Mouse (Mus musculus): ENCODE results near the gene St6galnac5.

Gene St6galnac5

DNA sequence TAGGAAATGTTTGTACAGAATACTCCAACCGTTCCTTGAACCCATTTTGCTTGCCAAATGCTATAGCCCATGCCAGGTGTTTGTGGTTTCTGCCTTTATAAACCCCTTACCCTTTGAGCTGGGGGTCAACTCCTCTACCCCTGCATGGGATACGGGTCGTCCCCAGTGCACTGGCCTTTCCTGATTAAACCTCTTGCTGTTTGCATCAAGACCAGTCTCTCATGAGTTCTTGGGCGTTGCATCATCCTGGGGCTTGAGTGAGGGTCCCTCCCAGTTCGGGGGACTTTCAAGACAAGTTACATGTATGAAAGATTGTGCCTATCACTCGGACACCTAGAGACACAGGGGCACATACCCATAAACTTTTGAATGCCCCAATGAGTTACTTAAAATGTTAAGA lies 67.7 kb downstream of the St6galnac5 start:
- DNase-seq (ENCODE audit: low read depth, low spot score): no peak

DNA sequence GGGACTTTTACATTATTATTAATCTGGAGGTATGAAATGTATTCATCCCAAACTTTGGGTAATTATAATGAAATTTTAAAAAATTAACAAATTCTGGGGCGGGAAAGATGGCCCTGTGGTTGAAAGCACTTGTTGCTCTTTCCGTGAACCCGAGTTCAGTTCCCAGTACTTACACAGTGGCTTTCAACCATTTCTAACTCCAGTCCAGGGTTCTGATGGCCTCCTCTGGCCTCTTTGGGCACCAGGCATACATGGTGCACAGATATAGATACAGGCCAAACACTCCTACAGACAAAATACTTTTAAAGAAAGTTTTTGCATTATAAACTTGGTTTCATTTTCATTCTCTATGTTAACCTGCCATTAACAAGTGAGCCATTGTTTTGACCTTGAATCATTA lies 68.4 kb downstream of the St6galnac5 start:
- no peak for DNase-seq (ENCODE audit: low read depth, low spot score)

DNA sequence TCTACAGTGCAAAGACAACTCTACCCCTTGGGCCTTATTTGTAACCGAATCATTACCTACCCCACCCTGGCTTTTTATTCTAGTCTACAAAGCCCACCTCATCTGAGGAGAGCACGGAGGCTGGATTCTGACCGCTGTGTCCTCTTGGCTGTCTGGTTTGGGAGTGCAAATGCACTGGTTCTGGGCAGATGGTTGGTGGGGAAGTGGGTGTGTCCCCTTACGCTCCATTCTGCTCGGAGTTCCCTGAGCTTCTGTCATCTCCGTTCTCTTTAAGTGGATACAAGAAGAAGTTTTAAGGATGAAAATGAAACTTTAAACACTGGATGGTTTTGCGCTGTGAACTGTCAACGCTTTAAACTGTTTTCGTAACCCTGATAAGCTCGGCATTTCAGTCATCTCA lies 68.9 kb downstream of the St6galnac5 start:
- DNase-seq (ENCODE audit: low read depth, low spot score): peak; percentile 39

DNA sequence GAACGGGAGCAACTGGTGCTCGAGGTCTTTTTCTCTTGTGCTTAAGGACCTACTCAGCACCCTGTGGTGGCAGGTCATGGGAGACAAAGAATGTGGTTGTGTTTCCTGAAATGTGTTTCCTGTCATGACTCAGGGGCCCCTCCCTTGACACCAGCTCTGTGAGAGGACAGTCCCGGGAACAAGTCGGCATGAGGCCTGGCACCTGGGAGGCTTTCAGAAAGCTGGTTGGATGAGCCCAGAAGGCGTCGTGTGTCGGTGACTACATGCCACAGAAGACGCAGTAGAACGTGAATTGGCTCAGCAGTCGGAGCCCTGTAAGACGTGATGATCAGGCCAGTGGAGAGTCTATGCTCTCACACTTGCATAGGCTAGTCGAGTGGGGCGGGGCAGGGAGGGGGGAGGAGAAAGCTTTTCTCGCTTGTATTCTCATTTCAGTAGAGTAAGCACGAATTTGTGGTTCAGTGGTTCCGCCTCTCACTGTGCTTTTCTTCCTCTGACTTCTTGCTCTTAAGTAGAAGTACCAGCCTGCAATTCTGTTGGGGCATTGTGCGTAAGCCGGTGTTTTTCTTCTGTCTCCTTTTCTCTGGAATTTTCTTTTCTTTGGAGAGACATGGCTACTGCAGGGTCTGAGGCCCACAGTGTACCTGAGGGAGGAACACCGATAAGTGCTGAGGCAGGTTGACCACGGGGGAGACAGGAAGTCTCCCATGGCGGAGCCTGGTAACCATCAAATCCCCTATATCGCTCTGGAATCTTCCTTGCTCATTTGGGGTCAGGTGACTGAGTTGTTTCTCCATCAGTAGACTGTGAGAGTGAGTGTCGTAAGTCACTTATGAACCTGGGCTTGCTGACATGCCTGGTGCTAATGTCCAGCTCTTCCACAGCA lies 69.6 kb downstream of the St6galnac5 start:
- peak; percentile 92 for DNase-seq (ENCODE audit: low read depth, low spot score)

DNA sequence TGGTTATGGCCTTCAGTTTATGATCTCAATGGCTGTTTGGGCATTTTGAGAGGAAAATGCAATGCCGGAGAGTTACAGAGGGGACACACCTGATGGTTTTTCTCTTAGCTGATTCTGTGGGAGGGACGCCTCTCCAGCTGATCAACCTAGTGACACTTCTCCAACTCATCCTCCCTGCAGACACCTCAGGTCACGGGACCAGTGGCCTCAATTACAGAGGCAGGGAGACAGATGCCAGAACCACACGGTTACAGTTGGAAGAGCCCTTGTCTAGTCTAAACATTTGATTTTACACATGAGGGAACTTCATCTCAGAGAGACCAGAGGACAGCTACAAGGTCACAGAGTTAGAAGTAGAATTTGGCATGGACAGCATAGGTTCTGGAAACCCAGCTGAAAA lies 70.5 kb downstream of the St6galnac5 start:
- DNase-seq (ENCODE audit: low read depth, low spot score): no peak

DNA sequence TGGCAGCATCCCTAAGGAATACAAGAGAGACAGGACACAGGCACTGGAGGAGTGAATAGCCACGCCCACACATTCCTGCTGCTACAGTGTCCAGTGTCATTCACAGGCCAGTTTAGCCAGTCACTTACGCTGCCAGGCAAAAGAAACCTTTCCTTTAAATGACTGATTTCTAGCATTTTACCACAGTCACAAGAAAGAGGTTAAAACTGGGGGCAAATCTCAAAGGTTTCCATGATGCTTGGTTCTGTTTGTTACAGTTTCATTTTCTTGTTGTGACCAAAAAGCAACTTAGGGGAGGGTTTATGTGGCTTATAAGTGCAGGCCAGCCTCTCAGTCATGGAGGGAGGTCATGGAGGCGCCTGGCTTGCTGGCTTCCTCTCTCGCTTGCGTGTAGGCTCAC lies 74.4 kb downstream of the St6galnac5 start:
- no peak for DNase-seq (ENCODE audit: low read depth, low spot score)

DNA sequence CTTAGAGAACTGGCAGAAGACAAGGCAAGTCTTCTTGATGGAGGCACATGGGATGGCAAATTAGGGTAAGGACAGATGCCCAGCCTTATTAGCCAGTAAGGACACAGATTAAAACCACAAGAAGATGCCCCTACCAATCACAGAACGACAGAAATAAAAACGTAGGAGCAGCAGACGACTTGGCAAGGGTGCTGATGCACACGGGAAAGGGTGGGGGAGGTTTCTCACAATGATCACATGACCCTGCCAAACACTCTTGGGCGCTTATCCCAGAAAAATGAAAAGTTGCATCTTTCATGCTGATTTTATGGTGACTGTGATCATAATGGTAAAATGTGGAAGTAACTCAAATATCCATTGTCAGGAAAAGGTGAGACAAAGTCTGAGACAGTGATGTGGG lies 75.0 kb downstream of the St6galnac5 start:
- no peak for DNase-seq (ENCODE audit: low read depth, low spot score)

DNA sequence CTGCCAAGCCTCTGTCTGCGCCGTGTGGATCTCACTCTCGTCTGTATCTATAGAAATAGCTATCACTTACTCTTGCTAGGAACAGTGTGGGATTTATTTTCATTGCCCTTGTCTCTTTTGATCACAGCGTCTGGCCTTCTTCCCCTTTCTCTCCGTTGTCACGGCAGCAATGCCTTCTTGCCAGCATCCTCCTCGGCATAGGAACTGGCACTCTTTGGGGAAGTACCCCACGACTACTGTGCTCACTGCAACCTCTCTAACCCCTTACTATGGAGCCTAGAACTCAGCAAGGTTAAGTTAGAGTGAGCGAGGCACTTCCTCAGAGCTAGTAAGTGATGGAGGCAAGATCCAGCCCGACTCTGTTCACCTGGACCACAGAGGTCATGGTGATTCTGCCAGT lies 76.2 kb downstream of the St6galnac5 start:
- DNase-seq (ENCODE audit: low read depth, low spot score): no peak

DNA sequence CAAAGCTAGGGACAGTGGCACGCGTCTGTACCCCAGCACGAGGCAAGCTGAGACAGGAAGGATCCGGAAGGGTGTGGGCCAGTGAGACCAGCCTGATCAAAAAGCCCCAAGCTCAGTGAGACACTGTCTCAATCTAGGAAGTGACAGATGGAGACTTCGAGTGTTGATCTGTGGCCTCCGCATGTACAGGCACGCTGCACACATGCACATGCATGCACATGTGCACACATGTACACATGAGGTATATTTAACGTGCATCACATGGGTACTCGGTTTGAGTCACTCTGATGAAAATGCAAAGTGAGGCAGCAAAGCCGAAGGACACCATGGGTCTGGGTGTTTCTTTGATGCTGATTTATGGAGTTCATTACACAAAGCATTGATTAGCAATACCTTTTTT lies 77.0 kb downstream of the St6galnac5 start:
- no peak for DNase-seq (ENCODE audit: low read depth, low spot score)

DNA sequence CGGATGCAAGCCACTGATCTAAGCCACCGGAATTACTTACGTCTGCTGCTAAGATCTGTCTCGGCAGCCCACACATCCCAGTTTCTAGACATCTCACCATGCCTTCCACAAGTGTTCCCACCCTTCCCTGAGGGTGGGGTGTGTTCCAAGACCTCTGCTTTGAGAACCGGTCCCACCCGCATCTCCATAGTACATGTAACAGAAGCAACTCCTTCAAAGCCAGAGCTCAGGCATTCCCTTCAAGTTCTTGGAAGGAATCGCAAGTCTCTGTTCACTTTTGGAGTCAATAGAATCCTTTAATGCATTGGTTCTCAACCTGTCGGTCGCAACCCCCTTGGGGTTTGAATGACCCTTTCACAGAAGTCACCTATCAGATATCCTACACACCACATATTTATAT lies 83.1 kb downstream of the St6galnac5 start:
- DNase-seq (ENCODE audit: low read depth, low spot score): no peak

DNA sequence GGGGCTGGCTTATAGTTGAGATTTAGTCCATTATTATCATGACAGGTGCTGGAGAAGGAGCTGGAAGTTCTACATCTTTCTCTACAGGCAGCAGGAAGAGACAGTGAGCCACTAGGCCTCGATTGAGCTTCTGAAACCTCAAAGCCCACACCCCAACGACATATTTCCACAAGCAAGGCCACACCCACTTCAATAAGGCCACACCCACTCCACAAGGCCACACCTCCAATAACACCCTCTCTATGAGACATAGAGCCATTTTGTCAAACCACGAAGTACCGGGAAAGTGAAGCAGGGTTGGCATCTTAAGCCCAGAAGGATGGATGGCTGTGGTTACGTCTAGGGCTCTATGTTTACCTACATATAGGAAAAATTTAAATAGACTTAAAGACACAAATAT lies 84.8 kb downstream of the St6galnac5 start:
- no peak for DNase-seq (ENCODE audit: low read depth, low spot score)

DNA sequence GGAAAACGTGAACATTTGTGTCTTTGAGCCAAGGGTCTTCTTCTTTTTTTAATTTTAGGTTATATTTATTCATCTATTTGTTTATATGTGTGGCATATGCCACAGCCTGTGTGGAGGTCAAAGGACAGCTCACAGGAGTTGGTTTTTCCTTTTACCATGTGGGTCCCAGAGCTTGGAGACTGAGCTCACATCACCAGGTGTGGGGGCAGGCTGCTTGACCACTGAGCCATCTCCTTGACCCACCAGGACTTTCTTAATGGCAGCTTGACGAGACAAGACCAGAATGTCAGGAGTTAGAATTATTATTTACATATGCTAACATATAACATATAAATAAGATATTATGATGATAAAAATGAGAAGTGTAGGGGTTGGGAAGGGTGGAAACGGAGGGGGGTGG lies 85.9 kb downstream of the St6galnac5 start:
- no peak for DNase-seq (ENCODE audit: low read depth, low spot score)

DNA sequence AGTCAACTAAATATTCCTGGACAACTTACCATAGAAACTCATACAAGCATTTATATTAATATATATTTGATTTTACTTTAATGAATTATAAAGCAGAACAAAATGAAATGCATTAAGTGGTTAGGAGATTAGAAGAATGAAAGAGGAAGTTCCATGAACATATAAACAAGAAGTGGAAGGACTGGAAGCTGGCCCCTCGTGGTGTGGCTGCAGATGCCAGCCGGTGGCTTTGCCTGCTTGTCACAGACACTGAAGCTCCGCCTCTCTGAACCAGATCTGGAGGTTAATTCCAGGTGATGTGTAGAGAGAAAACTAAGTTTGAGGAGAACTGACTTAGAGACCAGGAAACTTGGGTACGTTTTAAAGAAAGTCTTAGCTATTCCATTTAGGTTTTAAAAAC lies 87.1 kb downstream of the St6galnac5 start:
- no peak for DNase-seq (ENCODE audit: low read depth, low spot score)

DNA sequence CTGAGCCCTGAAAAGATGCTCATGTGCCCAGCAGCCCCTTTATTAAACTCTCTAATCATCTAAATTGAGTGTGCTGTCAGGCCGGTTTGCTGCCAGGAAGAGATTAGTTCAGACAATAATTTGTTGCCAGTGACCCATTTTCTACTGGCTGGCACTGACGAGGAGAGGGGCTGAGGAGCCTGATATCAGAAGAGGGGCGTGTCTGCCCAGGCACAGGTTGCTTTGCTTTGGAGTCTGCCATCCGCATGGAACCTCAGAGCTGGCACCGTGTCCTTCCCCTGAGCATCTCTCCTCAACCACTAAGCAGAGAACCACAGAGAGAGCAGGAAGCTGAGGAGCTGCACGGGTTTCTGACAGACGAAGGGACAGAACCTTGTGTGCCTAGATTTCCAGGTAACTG lies 93.9 kb downstream of the St6galnac5 start:
- no peak for DNase-seq (ENCODE audit: low read depth, low spot score)

DNA sequence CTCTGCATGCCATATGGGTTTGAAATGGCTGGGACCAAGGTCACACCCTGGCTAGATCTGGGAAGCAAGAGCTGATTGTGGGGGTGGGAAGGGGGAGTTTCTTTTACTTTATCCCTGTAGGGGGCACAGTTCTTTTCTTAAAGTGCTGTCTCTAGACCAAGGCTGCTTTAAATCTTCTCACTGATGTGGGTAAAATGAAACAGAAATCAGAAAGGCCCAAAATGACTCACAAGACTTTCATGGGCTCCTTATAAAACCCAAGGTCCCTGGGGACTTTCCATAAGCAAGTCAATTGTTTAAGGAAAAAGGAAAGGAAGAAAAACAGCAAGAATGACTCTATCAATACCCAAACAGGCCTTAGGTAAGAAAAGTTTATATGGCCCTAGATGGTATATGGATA lies 95.3 kb downstream of the St6galnac5 start:
- DNase-seq (ENCODE audit: low read depth, low spot score): peak; percentile 38

DNA sequence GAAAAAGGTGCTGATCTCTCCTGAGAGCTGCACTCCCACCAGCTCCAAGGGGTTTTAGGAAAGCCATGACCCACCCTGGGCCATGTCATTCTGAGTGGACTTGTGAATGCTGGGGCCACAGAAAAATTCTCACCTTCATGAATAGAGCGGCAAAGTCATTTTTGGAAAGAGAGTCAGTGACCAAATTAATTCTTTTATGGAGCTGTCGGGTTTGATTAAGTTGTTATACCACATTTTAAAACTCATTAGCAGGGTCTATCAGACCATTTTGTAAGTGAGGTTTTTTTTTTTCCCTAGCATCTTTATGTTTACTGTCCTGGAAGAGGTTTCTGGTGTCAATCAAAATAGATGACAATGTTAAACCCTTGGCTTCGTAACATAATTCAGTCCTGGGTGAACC lies 98.5 kb downstream of the St6galnac5 start:
- DNase-seq (ENCODE audit: low read depth, low spot score): no peak

DNA sequence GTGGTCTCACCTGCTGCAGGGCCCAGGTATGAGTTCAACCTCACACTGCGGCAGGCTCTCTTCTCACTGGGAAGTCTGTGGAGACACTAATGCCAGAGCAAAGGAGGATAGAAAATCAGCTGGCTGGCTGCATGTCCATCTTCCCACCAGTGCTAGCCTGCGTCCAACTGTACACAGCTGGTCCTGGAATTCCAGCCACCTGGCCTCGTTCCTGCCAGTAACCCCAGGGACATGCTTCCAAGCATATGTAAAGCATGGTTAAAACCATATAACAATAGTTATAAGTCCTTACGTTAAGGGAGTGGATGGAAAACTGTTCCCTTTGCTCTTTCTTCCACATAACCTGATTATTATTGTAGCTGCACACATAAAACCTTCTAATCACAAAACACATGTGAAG lies 100.3 kb downstream of the St6galnac5 start:
- no peak for DNase-seq (ENCODE audit: low read depth, low spot score)

DNA sequence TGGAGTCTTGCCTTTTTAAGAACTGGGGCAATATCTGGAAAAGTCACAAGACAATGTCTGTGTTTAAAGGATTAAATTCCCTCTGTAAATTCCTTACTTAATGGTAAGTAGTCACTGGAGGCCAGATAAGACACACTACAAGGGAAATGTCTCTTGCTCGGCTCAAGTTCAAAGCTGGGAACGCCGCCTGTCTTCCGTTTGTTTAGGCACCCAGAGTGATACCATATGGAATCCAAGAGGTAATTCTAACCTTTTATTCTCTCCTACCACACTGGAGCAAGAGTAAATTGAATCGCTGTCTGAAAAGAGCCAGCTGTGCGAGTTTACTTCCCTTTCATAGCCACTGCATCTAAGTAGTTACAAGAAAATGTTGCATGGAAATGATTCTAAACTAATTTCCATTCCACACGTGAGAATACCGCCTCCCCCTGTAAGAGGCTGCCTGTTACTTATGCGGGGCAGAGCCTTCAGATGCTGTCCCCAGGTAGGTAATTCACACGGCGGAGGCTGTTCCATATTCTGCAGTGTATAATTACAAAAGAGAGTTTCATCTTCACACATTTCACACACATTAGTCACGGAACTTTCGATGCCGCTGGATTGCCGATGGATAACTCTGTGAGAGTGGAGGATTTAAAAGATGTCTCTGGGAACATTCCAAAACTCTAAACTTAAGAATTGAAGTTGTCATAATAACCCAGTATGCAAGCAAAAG lies 101.8 kb downstream of the St6galnac5 start:
- DNase-seq (ENCODE audit: low read depth, low spot score): no peak

DNA sequence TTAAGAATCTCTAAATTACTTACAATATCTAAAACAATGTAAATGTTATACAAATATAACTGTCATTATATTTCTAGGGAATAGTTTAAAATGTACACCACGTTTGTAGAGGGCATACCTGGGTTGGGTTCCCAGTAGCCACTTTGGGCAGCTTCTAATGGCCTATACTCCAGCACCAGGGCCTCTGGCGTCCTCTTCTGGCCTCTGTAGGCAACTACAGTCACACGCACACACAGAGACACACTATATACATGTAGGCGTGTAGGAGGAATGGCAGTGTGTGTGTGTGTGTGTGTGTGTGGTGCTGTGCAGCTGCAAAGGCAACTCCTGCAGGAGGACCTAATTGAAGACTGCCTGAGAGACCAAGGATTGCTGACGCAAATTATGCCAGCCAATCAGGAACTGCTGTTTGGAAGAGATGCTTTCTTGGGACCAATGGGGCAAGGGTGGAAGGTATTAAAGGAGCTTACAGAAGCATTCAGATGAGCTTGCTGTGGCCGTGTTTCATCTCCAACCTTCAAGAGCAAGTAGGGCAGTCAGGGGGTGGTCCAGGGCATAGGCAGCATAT lies 106.2 kb downstream of the St6galnac5 start:
- DNase-seq (ENCODE audit: low read depth, low spot score): no peak

DNA sequence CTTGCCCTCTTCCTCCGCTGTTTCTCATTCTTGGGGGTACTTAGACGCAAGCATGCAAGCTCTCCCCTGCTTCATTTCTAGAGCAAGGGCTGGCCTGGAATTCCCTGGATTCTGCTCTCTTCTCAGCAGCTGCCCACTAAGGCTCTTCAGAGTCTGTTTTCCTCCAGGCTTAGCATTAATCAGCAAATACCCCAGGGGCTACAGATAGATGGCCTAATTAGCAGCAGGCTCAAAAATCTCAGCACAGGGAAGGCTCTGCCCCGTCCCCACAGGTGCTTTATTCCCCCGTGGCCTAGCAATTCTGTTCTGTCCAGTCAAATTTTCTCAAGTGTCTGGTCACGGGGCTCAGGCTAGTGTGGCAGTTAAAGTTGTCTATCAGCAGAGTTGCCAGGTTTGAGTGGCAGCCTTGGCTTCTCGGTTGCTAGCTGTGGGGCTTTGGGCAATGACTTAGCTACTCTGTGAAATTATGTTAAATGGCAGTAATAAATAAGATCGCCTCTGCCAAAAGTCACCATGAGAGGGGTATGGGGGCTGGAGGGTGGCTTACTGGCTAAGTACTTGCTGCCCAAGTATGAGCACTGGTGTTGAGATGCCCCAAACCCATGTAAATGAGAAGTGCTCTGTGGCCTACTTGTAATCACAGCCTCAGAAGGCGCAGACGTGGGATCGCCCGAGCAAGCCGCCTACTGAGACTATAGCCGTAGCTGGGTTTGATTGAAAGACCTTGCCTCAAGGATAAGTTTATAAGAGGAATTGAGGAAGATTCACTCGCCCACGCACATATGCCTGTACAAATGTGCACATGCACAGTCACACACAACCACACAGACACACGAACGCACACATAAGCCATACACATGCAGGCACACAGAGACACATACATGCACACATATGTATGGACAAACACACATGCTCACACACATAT lies 107.4 kb downstream of the St6galnac5 start:
- no peak for DNase-seq (ENCODE audit: low read depth, low spot score)

DNA sequence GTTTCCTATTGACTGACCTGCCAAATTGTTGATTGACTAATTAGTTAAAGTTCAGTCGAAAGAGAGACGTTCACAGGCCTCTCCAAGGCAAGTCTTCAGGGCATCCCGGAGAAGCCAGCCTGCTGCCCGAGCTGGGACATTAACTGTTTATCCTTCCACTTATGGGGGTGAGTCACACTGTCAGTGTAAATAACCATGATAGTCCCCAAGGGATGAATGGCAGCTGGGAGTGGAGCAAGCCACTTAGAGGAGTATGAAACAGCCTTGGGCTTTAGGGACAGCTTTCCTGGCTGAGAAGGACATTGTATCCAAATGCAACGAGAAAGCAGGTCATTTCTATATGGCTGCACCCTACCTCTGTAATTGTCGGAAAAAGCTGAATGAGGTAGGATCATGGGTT lies 109.5 kb downstream of the St6galnac5 start:
- DNase-seq (ENCODE audit: low read depth, low spot score): no peak

DNA sequence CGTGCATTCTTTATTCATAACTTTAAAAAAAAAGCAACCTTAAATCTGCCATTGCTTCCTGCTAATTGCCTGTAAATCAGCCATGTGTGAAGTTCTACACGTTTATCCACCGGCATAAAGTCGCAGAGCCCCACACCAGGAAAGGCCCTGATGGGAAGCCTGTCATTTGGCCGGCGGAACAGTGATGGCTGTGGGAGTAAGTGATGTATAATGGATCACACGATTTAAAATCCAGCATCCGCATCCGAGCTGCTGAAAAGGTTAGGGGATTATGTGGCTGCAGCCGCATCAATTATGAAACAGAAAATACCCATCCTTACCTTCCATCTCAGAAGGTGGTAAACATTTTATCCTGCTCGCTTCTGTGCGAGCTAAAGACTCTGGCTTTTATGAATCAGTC lies 110.0 kb downstream of the St6galnac5 start:
- no peak for DNase-seq (ENCODE audit: low read depth, low spot score)
